Mouse (Mus musculus) frontal cortex, postnatal 14 days (tissue): ENCODE measurements around the gene Olfr608.
"Not testable (repeated sequence)": the region's sequence is repeated elsewhere in the genome, so short reads cannot be mapped to it uniquely, and the experiment has no call there.

Experiments used
- DNase-seq, 2 experiments: peaks; one replicate each; pipeline ENCODE4 v3.0.0; 2022; ENCODE audit warnings: low spot score in 2 of 2

The Olfr608 gene

GRCm38 (mm10) chr7:103469577-103469976, at the start of gene Olfr608:
Olfr608 (plus strand) TSS chr7:103469877.
- DNase-seq = no peak

GRCm38 (mm10) chr7:103445339-103445738, 24.3 kb upstream of the Olfr608 start, which contains the start of gene Olfr605:
Olfr605 (minus strand) TSS chr7:103445439.
- no peak for DNase-seq

DNA sequence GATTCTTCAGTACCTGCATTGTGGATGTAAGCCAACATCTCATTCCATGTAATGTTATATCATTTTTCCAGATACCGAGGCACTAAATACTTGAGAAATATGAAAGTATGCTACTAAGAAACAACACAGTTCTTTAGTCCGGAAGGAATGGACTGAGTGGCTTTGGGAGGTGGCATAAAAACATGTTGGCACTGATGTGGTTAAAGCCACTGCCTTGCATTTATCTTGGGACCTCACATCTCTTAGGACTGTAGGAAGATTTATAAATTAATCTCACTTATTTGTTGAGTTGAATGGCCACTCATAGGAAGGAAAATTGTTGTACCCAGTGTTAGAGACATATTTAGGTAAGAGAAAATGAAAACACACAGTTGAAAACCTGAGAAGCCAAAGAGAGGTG, 20.9 kb upstream of the Olfr608 start, which contains the start of gene Olfr606:
Gene Olfr606, plus strand, starts transcription at position 301 of the 400 bp plus-strand sequence.
- DNase-seq = no peak

DNA sequence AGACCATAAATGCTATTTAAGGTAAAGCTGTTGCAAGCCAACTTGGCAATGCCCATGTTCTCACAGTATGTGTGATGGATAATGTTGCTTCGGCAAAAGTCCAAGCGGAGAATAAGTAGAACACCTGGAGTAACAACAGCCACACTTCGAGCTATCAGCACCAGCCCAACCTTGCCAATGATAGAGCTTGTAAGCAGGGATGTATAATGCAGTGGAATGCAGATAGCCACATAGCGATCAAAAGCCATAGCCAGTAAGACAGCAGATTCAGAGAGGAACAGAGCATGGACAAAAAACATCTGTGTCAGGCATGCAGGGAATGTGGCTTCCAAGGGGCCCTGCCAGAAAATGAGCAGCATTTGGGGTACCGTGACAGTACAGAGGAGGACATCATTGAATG, 9.1 kb upstream of the Olfr608 start:
- DNase-seq = no peak

GRCm38 (mm10) chr7:103477106-103477505, 7.4 kb downstream of the Olfr608 start:
- DNase-seq = not testable (repeated sequence)

GRCm38 (mm10) chr7:103497962-103498361, 28.3 kb downstream of the Olfr608 start, which contains the start of gene Olfr609:
Olfr609 (minus strand) TSS chr7:103498062.
- no peak for DNase-seq

DNA sequence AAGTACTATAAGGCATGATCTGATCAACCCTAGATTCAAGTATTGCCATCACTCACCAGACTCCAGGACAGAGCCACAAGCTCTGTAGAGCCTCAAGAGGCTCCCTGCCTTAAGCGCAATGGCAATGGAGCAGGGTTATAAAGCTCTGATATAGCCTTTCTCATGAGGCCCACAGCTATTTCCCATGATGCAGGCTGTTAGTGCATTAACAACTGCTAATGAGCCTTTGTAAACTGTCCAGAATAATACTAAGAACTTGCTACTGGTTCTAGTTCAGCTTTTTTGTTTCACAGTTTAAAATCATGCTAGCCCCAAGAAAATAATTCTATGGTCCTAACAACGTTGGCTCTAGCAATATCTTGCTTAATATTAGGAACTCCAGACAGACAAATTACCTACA, 42.3 kb downstream of the Olfr608 start, which contains the start of gene Olfr610:
Gene Olfr610, minus strand, starts transcription at position 101 of the 400 bp plus-strand sequence.
- DNase-seq = no peak

DNA sequence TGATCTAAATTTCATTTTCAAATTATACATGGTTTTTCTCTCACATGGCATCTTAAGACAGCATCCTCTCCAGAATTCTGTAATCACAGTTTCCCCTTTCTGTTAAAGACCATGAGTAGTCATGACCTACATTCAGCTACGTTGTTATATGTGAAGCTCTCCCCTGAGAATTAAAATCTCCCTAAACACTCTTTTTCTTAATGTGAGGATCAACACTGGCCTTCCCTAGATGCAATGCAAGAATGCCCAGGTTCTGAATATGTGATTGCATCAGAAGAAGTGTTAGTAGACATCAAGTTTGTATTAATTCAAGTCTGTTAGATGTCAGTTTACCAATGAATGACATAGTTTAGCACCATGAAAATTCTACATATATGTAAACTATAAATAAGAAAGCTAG, 51.1 kb downstream of the Olfr608 start, which contains the start of gene Olfr611:
Gene Olfr611, minus strand, starts transcription at position 101 of the 400 bp plus-strand sequence.
- not testable (repeated sequence) for DNase-seq
